In the genomic region with DNA sequence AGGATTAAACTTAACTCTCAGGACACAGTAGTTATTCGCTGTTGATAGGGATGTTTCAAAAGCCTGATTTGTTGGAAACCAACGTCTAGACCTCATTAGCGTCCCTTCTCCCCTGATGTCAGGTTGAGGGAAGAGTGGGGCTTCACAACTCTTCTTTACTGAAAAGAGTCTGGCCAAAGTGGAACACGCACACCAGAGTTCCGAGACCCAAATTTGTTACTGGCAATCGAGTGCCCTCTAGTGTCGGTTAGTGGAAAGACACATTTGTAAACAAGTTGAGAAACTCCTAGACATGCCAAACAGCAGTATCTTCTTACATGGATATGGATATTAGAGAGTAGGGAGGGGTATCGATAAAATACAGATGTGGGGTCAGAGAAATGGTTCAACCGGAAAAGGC, we compare ENCODE assay signal across 8 mouse cellular contexts. TPM values are rescaled to one million over a fixed set of nuclear protein-coding genes. Genes with fewer than 3 reads are reported as not detected.
DNase-seq lines count a peak whose midpoint lies in the region; ATAC-seq and TF ChIP-seq lines count a peak whose summit lies in the region.

No protein-coding gene starts in this region.

- peak; percentile 61 for DNase-seq in adrenal gland, adult 2 months
- DNase-seq in adrenal gland, postnatal 25 days = no peak
- DNase-seq in 3T3-L1 (ENCODE audit: low read depth, low spot score) = peak; percentile 81
- DNase-seq in brain, embryonic 14.5 days (ENCODE audit: low read depth) = peak; percentile 90
- peak; percentile 75 to 82 for DNase-seq in right cerebral cortex, adult 2 months (ENCODE audit: low spot score in 2 of 2)

- H3K36me3 ChIP-seq in kidney, embryonic 14.5 days (ENCODE audit: control insufficient read depth, insufficient read depth, low read length) = no peaks in the 10 kb centered on the region
- no peaks in the 10 kb centered on the region for H3K36me3 ChIP-seq in liver, embryonic 15.5 days (replicated peaks)

- no peak for TF ChIP-seq POLR2A in brain, embryonic 14.5 days (IDR thresholded peaks at IDR 0.05; ENCODE audit: borderline replicate concordance, extremely low read depth, insufficient read depth, insufficient read length, poor library complexity, severe bottlenecking)

- ATAC-seq in erythroid progenitor cell, adult 5-6 weeks (replicated peaks; ENCODE audit: low FRiP score, poor library complexity, severe bottlenecking) = peak; percentile 79
- peak; percentile 30; the same call in 1 of the 2 replicates for ATAC-seq in kidney, embryonic 14.5 days (ENCODE audit: low FRiP score, low TSS enrichment)
- ATAC-seq in liver, embryonic 15.5 days (ENCODE audit: insufficient read depth) = no peak

- no peak overlapping the region for H3K4me2 ChIP-seq in kidney, embryonic 14.5 days (replicated peaks; ENCODE audit: low read depth, low read length)
- H3K4me2 ChIP-seq in liver, embryonic 15.5 days = peak overlapping the region; percentile 35; the same call in 1 of the 2 replicates

- H3K4me3 ChIP-seq in kidney, embryonic 14.5 days (ENCODE audit: low read length) = no peak overlapping the region
- H3K4me3 ChIP-seq in liver, embryonic 15.5 days (replicated peaks) = no peak overlapping the region

- no peaks in the 10 kb centered on the region for H3K27me3 ChIP-seq in kidney, embryonic 14.5 days (ENCODE audit: control insufficient read depth, insufficient read depth, low read length)
- peaks cover 7% of the 10 kb centered on the region; the same call in 1 of the 2 replicates for H3K27me3 ChIP-seq in liver, embryonic 15.5 days

- no peak overlapping the region for H3K27ac ChIP-seq in kidney, embryonic 14.5 days (ENCODE audit: low read depth, low read length)
- H3K27ac ChIP-seq in liver, embryonic 15.5 days (replicated peaks) = no peak overlapping the region

- TF ChIP-seq CTCF in brain, embryonic 14.5 days (IDR thresholded peaks at IDR 0.05; ENCODE audit: borderline replicate concordance, extremely low read depth, insufficient read depth, insufficient read length) = peak; percentile 79

- H3K4me1 ChIP-seq in kidney, embryonic 14.5 days (ENCODE audit: control insufficient read depth, insufficient read depth, low read length) = peaks cover 6% of the 10 kb centered on the region; the same call in 1 of the 2 replicates
- H3K4me1 ChIP-seq in liver, embryonic 15.5 days (replicated peaks) = no peaks in the 10 kb centered on the region

- H3K9ac ChIP-seq in kidney, embryonic 14.5 days (ENCODE audit: low read depth, low read length) = no peak overlapping the region
- no peak overlapping the region for H3K9ac ChIP-seq in liver, embryonic 15.5 days

- H3K9me3 ChIP-seq in kidney, embryonic 14.5 days (ENCODE audit: control insufficient read depth, low read length) = no peaks in the 10 kb centered on the region
- H3K9me3 ChIP-seq in liver, embryonic 15.5 days (replicated peaks) = no peaks in the 10 kb centered on the region

- WGBS in kidney, embryonic 14.5 days = 6% methylated on average over 9 of the region's 9 CpGs
- WGBS in liver, embryonic 15.5 days (ENCODE audit: insufficient replicate concordance) = 5% methylated on average over 9 of the region's 9 CpGs

RNA-seq across cellular contexts. Expression of a gene that starts 14.7 kb away (rescaled TPM):
- total RNA-seq in adrenal gland, adult 2 months (2021) = 1 to 10 TPM; 7.6 to 8.6 TPM
- polyA plus RNA-seq in adrenal gland, adult 2 months (2012; rRNA removed) = 6.6 TPM in 2 replicates
- total RNA-seq in adrenal gland, postnatal 25 days (2021) = 11.3 and 14.1 TPM in 2 replicates
- polyA plus RNA-seq in brain, embryonic 14.5 days (2012; rRNA removed) = 8.8 and 20.9 TPM in 2 replicates
- total RNA-seq in erythroid progenitor cell, adult 5-6 weeks (2015; ENCODE audit: low replicate concordance) = 40.7 and 45.0 TPM in 2 replicates
- 152 and 194 TPM in 2 replicates for total RNA-seq in erythroid progenitor cell, adult 5-6 weeks (2017; ENCODE audit: low replicate concordance)
- polyA plus RNA-seq in kidney, embryonic 14.5 days (2014; fragmentation: Nextera tagmentation; extraction: Ambion mirVana) = 14.5 and 15.5 TPM in 2 replicates
- polyA plus RNA-seq in liver, embryonic 15.5 days (2015; fragmentation: Nextera tagmentation; extraction: Ambion mirVana) = 6.5 and 6.7 TPM in 2 replicates

RNA-seq across cellular contexts. Expression of a gene that starts 18.1 kb away (rescaled TPM):
- total RNA-seq in adrenal gland, adult 2 months (2021) = 10 to 100 TPM; 36.3 to 54.2 TPM
- polyA plus RNA-seq in adrenal gland, adult 2 months (2012; rRNA removed) = 38.1 and 43.4 TPM in 2 replicates
- 56.8 and 65.9 TPM in 2 replicates for total RNA-seq in adrenal gland, postnatal 25 days (2021)
- 51.2 and 57.4 TPM in 2 replicates for polyA plus RNA-seq in brain, embryonic 14.5 days (2012; rRNA removed)
- total RNA-seq in erythroid progenitor cell, adult 5-6 weeks (2015; ENCODE audit: low replicate concordance) = 1.8 and 3.8 TPM in 2 replicates
- 3.0 and 5.3 TPM in 2 replicates for total RNA-seq in erythroid progenitor cell, adult 5-6 weeks (2017; ENCODE audit: low replicate concordance)
- polyA plus RNA-seq in kidney, embryonic 14.5 days (2014; fragmentation: Nextera tagmentation; extraction: Ambion mirVana) = 27.4 and 28.1 TPM in 2 replicates
- 11.9 and 14.9 TPM in 2 replicates for polyA plus RNA-seq in liver, embryonic 15.5 days (2015; fragmentation: Nextera tagmentation; extraction: Ambion mirVana)
